Mouse (Mus musculus) adrenal gland, adult 18-20 months (tissue): ENCODE measurements around the gene Spag8. TPM values are rescaled to one million over a fixed set of nuclear protein-coding genes. Genes with fewer than 3 reads are reported as not detected.

Experiments used
- DNase-seq, 2 experiments: peaks; one replicate each; pipeline ENCODE4 v3.0.0; 2021 to 2022; ENCODE audit warnings: low spot score in 2 of 2
- microRNA-seq, 2 experiments: library from miRNA; unstranded; fragments of <30 nt; microRNA quantifications; one replicate each; pipeline ENCODE4 v1.2.0; 2021; ENCODE audit warnings: borderline number of aligned reads in 2 of 2
- total RNA-seq, 2 experiments: library from RNA; stranded (reverse); gene quantifications; 1 replicate in 1 of 2; 2 replicates in 1 of 2; pipeline ENCODE4 v1.2.3; 2021

The Spag8 gene
- total RNA-seq, 2 experiments from 2014 or later: 0.53 to 0.54 TPM

- no peak for DNase-seq
These were observed 48.4 kb downstream of the Spag8 start for GRCm38 (mm10) chr4:43604751-43605685.

GRCm38 (mm10) chr4:43604099-43604498, 49.3 kb downstream of the Spag8 start:
- DNase-seq: no peak

Small RNA genes within 50 kb of the gene (microRNA-seq; reads per million reads assigned to microRNA genes)
- 0.47 to 1.8 reads per million in 2 experiments for gene Gm25262

Other genes with a start within 250 kb of the Spag8 start
- gene Fam166b, start 224.5 kb downstream of the Spag8 start, total RNA-seq: not detected
- gene Tesk1, start 211.7 kb downstream of the Spag8 start, total RNA-seq: 10 to 100 TPM; 67.6 to 72.3 TPM
- 1 to 10 TPM; 2.6 to 2.8 TPM for gene Cd72, start 199.0 kb downstream of the Spag8 start, total RNA-seq
- under 1 TPM in 1 of 2 experiments, not detected in 1; 0.38 TPM for gene Sit1, start 169.9 kb downstream of the Spag8 start, total RNA-seq
- gene Ccdc107, start 160.7 kb downstream of the Spag8 start, total RNA-seq: 10 to 100 TPM; 49.7 to 58.0 TPM
- gene Arhgef39, start 153.9 kb downstream of the Spag8 start, total RNA-seq: 1 to 10 TPM; 1.1 to 1.9 TPM
- under 1 TPM; 0.56 to 0.61 TPM for gene Car9, start 146.6 kb downstream of the Spag8 start, total RNA-seq
- 10 to 100 TPM; 33.4 to 61.7 TPM for gene Tpm2, start 129.8 kb downstream of the Spag8 start, total RNA-seq
- gene Creb3, start 91.3 kb downstream of the Spag8 start, total RNA-seq: 100 to 1,000 TPM in 1 of 2 experiments, 10 to 100 TPM in 1; 95.8 to 144 TPM
- gene Tln1, start 90.9 kb downstream of the Spag8 start, total RNA-seq: 100 to 1,000 TPM; 167 to 208 TPM
- gene Rgp1, start 74.9 kb downstream of the Spag8 start, total RNA-seq: 10 to 100 TPM; 40.7 to 48.7 TPM
- 1 to 10 TPM; 8.2 to 8.3 TPM for gene Gba2, start 74.7 kb downstream of the Spag8 start, total RNA-seq
- gene Msmp, start 69.1 kb downstream of the Spag8 start, total RNA-seq: under 1 TPM; 0.70 to 0.73 TPM
- gene Npr2, start 21.7 kb downstream of the Spag8 start, total RNA-seq: 10 to 100 TPM; 24.9 to 42.4 TPM
- 100 to 1,000 TPM in 1 of 2 experiments, 10 to 100 TPM in 1; 79.2 to 121 TPM for gene Hint2, start 2.9 kb upstream of the Spag8 start, total RNA-seq
- 1 to 10 TPM; 5.2 to 7.5 TPM for gene Tmem8b, start 15.4 kb upstream of the Spag8 start, total RNA-seq
- under 1 TPM; 0.19 to 0.40 TPM for gene Fam221b, start 15.6 kb upstream of the Spag8 start, total RNA-seq
- gene Olfr70, start 47.2 kb upstream of the Spag8 start, total RNA-seq: not detected
- not detected for gene Olfr71, start 56.7 kb upstream of the Spag8 start, total RNA-seq
- 1 to 10 TPM; 2.4 to 6.4 TPM for gene Hrct1, start 73.6 kb upstream of the Spag8 start, total RNA-seq
- 1 to 10 TPM; 1.6 to 2.3 TPM for gene Spaar, start 76.4 kb upstream of the Spag8 start, total RNA-seq
- gene Olfr159, start 117.4 kb upstream of the Spag8 start, total RNA-seq: not detected
- gene Olfr156, start 170.3 kb upstream of the Spag8 start, total RNA-seq: not detected
- gene Olfr157, start 186.6 kb upstream of the Spag8 start, total RNA-seq: not detected
- not detected for gene Olfr155, start 198.0 kb upstream of the Spag8 start, total RNA-seq
- 10 to 100 TPM; 17.4 to 22.0 TPM for gene Reck, start 221.9 kb upstream of the Spag8 start, total RNA-seq